Mouse (Mus musculus): ENCODE measurements around the gene Usp32.

DNA sequence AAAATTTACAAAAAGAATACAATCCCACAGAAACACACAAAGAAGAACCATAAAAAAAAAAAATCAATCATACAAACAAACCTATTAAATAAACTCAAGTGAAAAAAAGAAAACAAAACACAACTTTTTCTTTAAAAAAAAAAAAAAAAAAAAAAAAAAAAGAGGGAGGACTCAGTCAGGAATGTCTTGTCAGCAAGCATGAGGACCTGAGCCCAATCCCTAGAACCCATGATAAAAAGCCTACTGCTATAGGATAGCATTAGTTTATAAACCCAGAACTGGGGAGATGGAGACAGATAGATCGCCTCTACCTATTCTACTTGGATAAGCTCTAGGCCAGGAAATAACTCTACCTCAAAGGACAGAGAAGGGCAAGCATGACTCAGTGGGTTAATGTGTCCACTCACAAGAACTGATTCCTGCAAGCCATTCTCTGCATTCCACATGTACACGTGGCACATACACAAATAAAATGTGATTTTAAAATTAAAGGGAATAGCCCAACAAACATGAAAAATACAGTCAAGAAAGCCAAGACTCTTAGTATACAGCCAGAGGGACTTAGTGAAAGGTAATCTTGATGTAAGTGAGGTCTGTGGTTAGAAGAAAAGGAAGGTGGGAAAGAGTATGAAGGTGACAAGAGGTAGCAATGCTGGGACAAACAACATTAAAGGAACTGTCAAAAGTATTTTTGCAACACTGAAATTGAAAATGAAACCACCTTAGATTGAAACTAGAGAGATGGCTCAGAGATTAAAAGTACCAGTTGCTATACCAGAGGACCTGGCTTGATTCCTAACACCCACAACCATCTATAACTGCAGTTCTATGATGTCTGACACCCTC, 13.5 kb downstream of the Usp32 start:
- TF ChIP-seq CTCF (conservative IDR thresholded peaks at IDR 0.05; ENCODE audit: insufficient read depth, insufficient read length, low read depth, low read length) (no peak), POLR2A (IDR thresholded peaks at IDR 0.05; ENCODE audit: low read depth, low read length) (no peak)
